Mouse (Mus musculus) G1E (cell line): Measurements from ENCODE around the gene Fhit.

Experiments
- CTCF ChIP-seq: IDR thresholded peaks from 2 replicates; pipeline ENCODE4 v1.5.1; 2012; ENCODE audit warnings: low read depth, low read length, inconsistent platforms, mixed read lengths
- GATA1 ChIP-seq: IDR thresholded peaks from 2 replicates; pipeline ENCODE4 v1.6.1; 2012; ENCODE audit warnings: borderline replicate concordance, low read length, inconsistent platforms, mixed read lengths
- GATA2 ChIP-seq: IDR thresholded peaks from 2 replicates; pipeline ENCODE4 v1.6.1; 2012; ENCODE audit warnings: low read depth, low read length, inconsistent platforms, borderline replicate concordance
- POLR2AphosphoS5 ChIP-seq: IDR thresholded peaks from 2 replicates; pipeline ENCODE4 v1.6.1; 2012; ENCODE audit warnings: low read depth, low read length, inconsistent platforms; ENCODE audit not compliant: insufficient replicate concordance

DNA sequence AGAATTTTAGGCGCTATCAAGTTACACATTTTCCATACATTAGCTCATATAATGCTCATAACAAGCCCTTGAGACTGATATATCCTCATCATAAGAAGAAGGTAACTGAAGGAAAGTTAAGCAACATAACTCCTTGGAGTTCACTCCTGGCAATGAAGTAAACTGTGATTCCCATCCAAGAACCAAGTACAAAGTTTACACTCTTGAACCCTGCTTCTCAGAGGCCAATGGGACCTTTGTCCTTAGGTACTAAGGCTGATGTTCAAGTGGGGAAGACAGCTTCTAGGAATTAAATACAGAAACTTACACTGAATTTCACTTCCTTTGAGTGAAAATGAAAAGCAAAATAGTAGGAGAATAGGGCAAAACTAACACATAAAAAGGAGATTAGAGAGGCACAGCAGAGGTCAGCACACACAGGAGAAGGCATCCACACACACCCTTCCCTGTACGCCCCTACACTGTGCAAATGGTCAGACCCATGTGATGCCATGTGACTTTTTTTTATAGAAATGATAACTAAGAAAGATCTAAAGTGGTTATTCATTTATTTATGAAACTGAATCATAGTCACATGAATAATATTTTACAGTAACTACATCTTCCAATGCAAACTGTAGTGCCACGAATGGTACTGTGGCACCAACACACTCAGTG lies 752.4 kb downstream of the Fhit start:
- TF ChIP-seq CTCF (no peak), GATA1 (no peak), GATA2 (no peak), POLR2AphosphoS5 (no peak)
